Mouse (Mus musculus) midbrain, embryonic 10.5 days (tissue): ENCODE data around the gene Pak4. TPM values are rescaled to one million over a fixed set of nuclear protein-coding genes. Genes with fewer than 3 reads are reported as not detected.
"Not testable (repeated sequence)": the region's sequence is repeated elsewhere in the genome, so short reads cannot be mapped to it uniquely, and the experiment has no call there.

Experiments
- DNase-seq: peaks from one replicate; pipeline ENCODE4 v3.0.0-alpha.2; 2017; ENCODE audit warnings: low spot score
- H3K27ac ChIP-seq: fragments of 300-500 bp; sonication (generic); replicated peaks from 2 replicates; pipeline ENCODE4 v1.5.1; 2016; ENCODE audit warnings: mild to moderate bottlenecking
- H3K27me3 ChIP-seq: fragments of 300-500 bp; sonication (generic); 2 replicates; pipeline ENCODE4 v1.6.1; 2016; ENCODE audit warnings: low read depth, mild to moderate bottlenecking; ENCODE audit not compliant: poor library complexity, severe bottlenecking
- H3K36me3 ChIP-seq: fragments of 300-500 bp; sonication (generic); 2 replicates; pipeline ENCODE4 v1.6.1; 2016; ENCODE audit warnings: mild to moderate bottlenecking, moderate library complexity
- H3K4me1 ChIP-seq: fragments of 300-500 bp; sonication (generic); 2 replicates; pipeline ENCODE4 v1.6.1; 2016
- H3K4me3 ChIP-seq: fragments of 300-500 bp; sonication (generic); 2 replicates; pipeline ENCODE4 v1.5.1; 2016; ENCODE audit warnings: mild to moderate bottlenecking, moderate library complexity
- H3K9me3 ChIP-seq: fragments of 300-500 bp; sonication (generic); replicated peaks from 2 replicates; pipeline ENCODE4 v1.6.1; 2016; ENCODE audit warnings: mild to moderate bottlenecking
- WGBS: fragments of 180-500 bp; shearing (Covaris S2); methylation state at CpG from one replicate; pipeline ENCODE4 v1.1.7; 2016; 5-methylcytosine and 5-hydroxymethylcytosine counted together
- microRNA-seq: library from miRNA; unstranded; fragments of <30 nt; microRNA quantifications from one replicate; pipeline ENCODE4, GENCODE M21; 2017
- polyA plus RNA-seq: library from polyadenylated mRNA; unstranded; fragments of >200 nt; fragmentation: Nextera tagmentation; extraction: Ambion mirVana; gene quantifications from 2 replicates; pipeline ENCODE4 v1.2.1, GENCODE M21; 2016

Pak4 gene
- polyA plus RNA-seq, 1 experiment from 2014 or later: 66.4 TPM

DNA sequence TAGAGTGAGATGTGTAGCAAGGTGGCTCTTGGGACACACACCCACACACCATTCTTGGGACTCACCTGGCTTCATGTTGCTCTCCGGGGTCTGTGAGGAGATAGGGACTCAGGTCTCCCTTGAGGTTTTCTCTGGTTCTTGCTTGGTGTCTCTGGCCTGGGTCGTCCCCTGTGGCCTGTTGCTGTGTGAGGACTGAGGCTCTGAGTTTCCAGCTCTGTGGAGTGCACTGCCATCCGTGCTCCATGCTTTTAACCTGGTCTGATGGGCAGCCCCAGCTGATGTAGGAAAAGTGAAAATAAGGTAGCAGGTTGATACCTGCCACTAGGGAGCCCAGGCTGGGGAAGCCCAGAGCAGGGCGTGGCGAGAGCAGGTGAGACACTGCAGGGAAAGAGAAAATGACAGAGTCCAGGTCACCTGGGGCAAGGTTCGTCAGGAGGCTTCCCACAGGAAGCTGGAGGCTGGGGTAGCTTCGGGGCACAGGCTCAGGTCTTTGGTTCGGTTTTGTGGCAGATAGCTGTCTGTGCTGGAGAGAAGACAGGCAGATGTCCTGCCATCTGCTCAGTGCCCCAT lies 87.5 kb downstream of the Pak4 start, which contains the start of gene Ifnl2:
Ifnl2 (minus strand) TSS at position 51 of the 570 bp plus-strand sequence.
- not testable (repeated sequence) for H3K9me3 ChIP-seq, H3K4me1 ChIP-seq, DNase-seq, H3K27me3 ChIP-seq, H3K36me3 ChIP-seq, H3K4me3 ChIP-seq, H3K27ac ChIP-seq
- WGBS: 73% methylated on average over 8 of the region's 8 CpGs

DNA sequence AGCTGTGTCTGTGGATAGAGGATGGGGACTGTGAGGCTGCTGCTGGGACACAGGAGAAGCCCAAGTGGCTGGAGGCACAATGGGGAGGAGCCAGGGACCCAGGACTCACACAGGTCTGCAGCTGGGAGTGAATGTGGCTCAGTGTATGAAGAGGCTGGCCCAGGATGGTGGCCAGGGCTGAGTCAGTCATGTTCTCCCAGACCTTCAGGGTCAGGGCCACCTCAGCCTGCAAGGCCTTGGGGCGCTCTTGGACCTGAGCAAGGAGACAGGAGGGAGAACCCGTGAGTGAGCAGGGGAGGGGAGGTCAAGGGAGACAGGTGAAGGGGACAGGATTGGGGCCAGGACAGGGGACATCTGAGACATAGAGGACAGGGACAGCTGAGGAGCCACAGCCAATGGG lies 88.9 kb downstream of the Pak4 start:
- H3K4me1 ChIP-seq, H3K27me3 ChIP-seq, H3K36me3 ChIP-seq, DNase-seq, H3K27ac ChIP-seq, H3K4me3 ChIP-seq, H3K9me3 ChIP-seq: not testable (repeated sequence)
- 84% methylated on average over 2 of the region's 2 CpGs for whole genome bisulfite sequencing

Small RNA genes lying within 50 kb of the gene (microRNA-seq; reads per million reads assigned to microRNA genes)
- 0.90 reads per million for gene Mir7049

Other genes with a start within 250 kb of the Pak4 start
- gene Rps16, start 247.5 kb downstream of the Pak4 start, polyA plus RNA-seq: 726 and 912 TPM in 2 replicates
- 69.7 and 82.9 TPM in 2 replicates for gene Plekhg2, start 225.6 kb downstream of the Pak4 start, polyA plus RNA-seq
- gene Zfp36, start 217.9 kb downstream of the Pak4 start, polyA plus RNA-seq: 4.6 and 5.1 TPM in 2 replicates
- 58.9 and 61.0 TPM in 2 replicates for gene Med29, start 205.5 kb downstream of the Pak4 start, polyA plus RNA-seq
- 89.8 and 90.8 TPM in 2 replicates for gene Paf1, start 205.2 kb downstream of the Pak4 start, polyA plus RNA-seq
- gene Gmfg, start 160.7 kb downstream of the Pak4 start, polyA plus RNA-seq: 6.3 and 8.1 TPM in 2 replicates
- 3.6 and 3.7 TPM in 2 replicates for gene Lrfn1, start 146.2 kb downstream of the Pak4 start, polyA plus RNA-seq
- not detected in 2 replicates for gene Ifnl2, start 87.7 kb downstream of the Pak4 start, polyA plus RNA-seq
- gene Ifnl3, start 75.3 kb downstream of the Pak4 start, polyA plus RNA-seq: not detected in 2 replicates
- not detected in 2 replicates for gene Sycn, start 57.3 kb downstream of the Pak4 start, polyA plus RNA-seq
- gene Nccrp1, start 50.9 kb downstream of the Pak4 start, polyA plus RNA-seq: 0.14 and 0.20 TPM in 2 replicates
- gene Samd4b, start within 50 bp of the Pak4 start, polyA plus RNA-seq: 29.2 and 30.5 TPM in 2 replicates
- not detected in 2 replicates for gene Acp7, start 33.1 kb upstream of the Pak4 start, polyA plus RNA-seq
- 4.9 and 5.8 TPM in 2 replicates for gene Fbxo27, start 94.7 kb upstream of the Pak4 start, polyA plus RNA-seq
- gene Fbxo17, start 118.6 kb upstream of the Pak4 start, polyA plus RNA-seq: 9.0 and 9.5 TPM in 2 replicates
- gene Mrps12, start 143.6 kb upstream of the Pak4 start, polyA plus RNA-seq: 139 and 147 TPM in 2 replicates
- gene Sars2, start 143.8 kb upstream of the Pak4 start, polyA plus RNA-seq: 39.9 and 41.8 TPM in 2 replicates
- gene Ccer2, start 158.0 kb upstream of the Pak4 start, polyA plus RNA-seq: 0.20 TPM in 1 of 2 replicates, not detected in the other
- gene Sirt2, start 168.6 kb upstream of the Pak4 start, polyA plus RNA-seq: 62.7 and 71.6 TPM in 2 replicates
- 57.6 and 62.3 TPM in 2 replicates for gene Nfkbib, start 169.3 kb upstream of the Pak4 start, polyA plus RNA-seq
- gene Rinl, start 190.8 kb upstream of the Pak4 start, polyA plus RNA-seq: 3.5 and 4.0 TPM in 2 replicates
- gene Hnrnpl, start 210.4 kb upstream of the Pak4 start, polyA plus RNA-seq: 279 and 293 TPM in 2 replicates
- gene Ech1, start 227.0 kb upstream of the Pak4 start, polyA plus RNA-seq: 85.1 and 94.5 TPM in 2 replicates
- 3.1 and 3.7 TPM in 2 replicates for gene Lgals4, start 235.7 kb upstream of the Pak4 start, polyA plus RNA-seq